ENCODE assay signal across 10 mouse cellular contexts in the genomic region with DNA sequence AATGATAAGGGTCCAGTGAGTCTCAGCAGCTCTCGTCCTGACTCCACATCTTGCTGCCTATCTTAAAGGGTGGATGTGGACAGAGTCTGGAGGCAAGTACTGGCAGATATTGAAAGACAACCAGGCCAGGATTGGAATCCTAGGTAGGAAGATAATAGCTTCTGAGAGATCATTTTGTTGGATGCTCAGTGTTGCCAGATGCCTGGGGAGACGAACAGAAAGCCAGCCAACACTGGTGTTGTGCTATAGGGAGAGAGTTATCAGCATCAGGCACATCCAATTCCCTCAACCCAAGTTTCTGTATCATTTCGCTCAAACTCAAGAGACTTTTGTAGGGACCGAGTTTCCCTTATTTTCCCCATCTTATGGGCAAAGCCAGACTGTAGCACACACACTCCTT.
DNase-seq lines count a peak whose midpoint lies in the region; ATAC-seq and TF ChIP-seq lines count a peak whose summit lies in the region.
"Had no signal": no experiment of that assay in that cellular context is flagged by ENCODE, and none has a peak within 500 bp of the region (broad histone marks: within the 10 kb centered on the region; RNA-seq: fewer than 3 reads in every experiment).

No protein-coding gene starts in this region.

- DNase-seq in heart, adult 2 months: no peak
- DNase-seq in heart, postnatal 36 days: no peak
- no peak for DNase-seq in testis, postnatal 10 days (ENCODE audit: low spot score)
- DNase-seq in limb, embryonic 14.5 days (ENCODE audit: low spot score): no peak
- DNase-seq in thymus, postnatal 36 days: no peak
- DNase-seq in thymus, postnatal 14 days: no peak
- no peak for DNase-seq in frontal cortex, postnatal 14 days (ENCODE audit: low spot score in 2 of 2)
- DNase-seq: lung, adult 18-20 months; spleen, adult 18-20 months had no signal

- WGBS in heart, adult 2 months: 66% methylated on average over 4 of the region's 4 CpGs
- WGBS in limb, embryonic 14.5 days: 31% methylated on average over 4 of the region's 4 CpGs

- no peak for TF ChIP-seq CTCF in heart, adult 2 months (IDR thresholded peaks at IDR 0.05)
- no peak for TF ChIP-seq CTCF in testis, adult 2 months (IDR thresholded peaks at IDR 0.05; ENCODE audit: control insufficient read depth, insufficient read depth, insufficient replicate concordance, low read depth, low read length)

- no peak for ATAC-seq in limb, embryonic 14.5 days (ENCODE audit: low FRiP score, low read depth)

- peaks cover 4% of the 10 kb centered on the region for H3K36me3 ChIP-seq in heart, adult 2 months (ENCODE audit: control insufficient read depth, insufficient read depth, low read length)
- no peaks in the 10 kb centered on the region for H3K36me3 ChIP-seq in testis, adult 2 months (ENCODE audit: control insufficient read depth, insufficient read depth, low read length)
- peaks cover 8% of the 10 kb centered on the region; the same call in 1 of the 2 replicates for H3K36me3 ChIP-seq in limb, embryonic 14.5 days (ENCODE audit: control insufficient read depth, insufficient read depth, low read length)

- H3K27me3 ChIP-seq in heart, adult 2 months (ENCODE audit: control insufficient read depth, insufficient read depth, low read length): no peaks in the 10 kb centered on the region
- no peaks in the 10 kb centered on the region for H3K27me3 ChIP-seq in testis, adult 2 months (ENCODE audit: control insufficient read depth, insufficient read depth, low read length)
- H3K27me3 ChIP-seq in limb, embryonic 14.5 days (ENCODE audit: control insufficient read depth, insufficient read depth, low read length): no peaks in the 10 kb centered on the region

- intact Hi-C loops in heart, adult 2 months (cut with DNase I): no loop called here
- intact Hi-C loops in heart, postnatal 36 days (cut with DNase I): no loop called here

- no peaks in the 10 kb centered on the region for H3K79me2 ChIP-seq in heart, adult 2 months (replicated peaks; ENCODE audit: control insufficient read depth, insufficient read depth, low read length)

- H3K27ac ChIP-seq in heart, adult 2 months: peak overlapping the region; percentile 73
- H3K27ac ChIP-seq in testis, adult 2 months (ENCODE audit: control insufficient read depth, insufficient read depth, low read depth, low read length): peak overlapping the region; percentile 39
- H3K27ac ChIP-seq in limb, embryonic 14.5 days (replicated peaks; ENCODE audit: low read depth, low read length): peak overlapping the region; percentile 92

- H3K4me2 ChIP-seq in limb, embryonic 14.5 days (replicated peaks; ENCODE audit: low read depth, low read length, severe bottlenecking): peak overlapping the region; percentile 79

- H3K4me1 ChIP-seq in heart, adult 2 months (ENCODE audit: control insufficient read depth, insufficient read depth, low read length): peaks cover 44% of the 10 kb centered on the region
- 0 out of 2 replicates have a peak, but pooled peaks cover 2% of the 10 kb centered on the region for H3K4me1 ChIP-seq in testis, adult 2 months (ENCODE audit: control insufficient read depth, insufficient read depth, low read length)
- peaks cover 79% of the 10 kb centered on the region for H3K4me1 ChIP-seq in limb, embryonic 14.5 days (ENCODE audit: control insufficient read depth, insufficient read depth, low read length)

- TF ChIP-seq EP300 in heart, adult 2 months (IDR thresholded peaks at IDR 0.05; ENCODE audit: insufficient read depth, low read depth, low read length): no peak

- H3K9ac ChIP-seq in heart, adult 2 months (ENCODE audit: low read depth, low read length): peak overlapping the region; percentile 80
- H3K9ac ChIP-seq in limb, embryonic 14.5 days (ENCODE audit: low read depth, low read length, severe bottlenecking): peak overlapping the region; percentile 81

- no peaks in the 10 kb centered on the region for H3K9me3 ChIP-seq in limb, embryonic 14.5 days (ENCODE audit: control insufficient read depth, low read length)

- peak overlapping the region; percentile 8; the same call in 1 of the 2 replicates for H3K4me3 ChIP-seq in heart, adult 2 months
- no peak overlapping the region for H3K4me3 ChIP-seq in testis, adult 2 months (ENCODE audit: control insufficient read depth, low read depth, low read length)
- peak overlapping the region; percentile 59 for H3K4me3 ChIP-seq in limb, embryonic 14.5 days (replicated peaks; ENCODE audit: low read length)

- no peak for TF ChIP-seq POLR2A in heart, adult 2 months (IDR thresholded peaks at IDR 0.05; ENCODE audit: insufficient read depth, low read depth, low read length)
- no peak for TF ChIP-seq POLR2A in testis, adult 2 months (IDR thresholded peaks at IDR 0.05; ENCODE audit: control insufficient read depth, low read depth, low read length)
- no peak for TF ChIP-seq POLR2A in limb, embryonic 14.5 days (IDR thresholded peaks at IDR 0.05; ENCODE audit: borderline replicate concordance, extremely low read depth, insufficient read depth, insufficient read length)

Comparison
In these comparisons a context has a peak if more than half of its experiments do, and no peak if none do; other contexts are left out.
1. H3K27ac ChIP-seq: peak in every context shown above with its lines; median percentile 92 in limb, embryonic 14.5 days; 73 in heart, adult 2 months; 39 in testis, adult 2 months.